Mouse (Mus musculus) brown adipose tissue, adult 24 weeks (tissue): Measurements from ENCODE around the gene Kcnh5. TPM values are rescaled to one million over a fixed set of nuclear protein-coding genes. Genes with fewer than 3 reads are reported as not detected.

ENCODE experiments used
- H3K27ac ChIP-seq: fragments of 200-500 bp; replicated peaks from 2 replicates; pipeline ENCODE4 v1.5.1; 2012; ENCODE audit warnings: low read depth, mild to moderate bottlenecking, low read length
- H3K4me1 ChIP-seq: fragments of 200-500 bp; 2 replicates; pipeline ENCODE4 v1.6.1; 2012; ENCODE audit warnings: low read length, mixed read lengths; ENCODE audit not compliant: control insufficient read depth, insufficient read depth, insufficient read length
- H3K4me3 ChIP-seq: fragments of 200-500 bp; 2 replicates; pipeline ENCODE4 v1.5.1; 2012; ENCODE audit warnings: low read depth, mild to moderate bottlenecking, low read length, moderate library complexity; ENCODE audit not compliant: insufficient read depth
- polyA plus RNA-seq: library from polyadenylated mRNA; stranded (reverse); fragments of >200 nt; gene quantifications from 2 replicates; pipeline ENCODE4 v1.2.4, GENCODE M21; 2012; ENCODE audit not compliant: missing spikeins, insufficient read depth, insufficient read length

The Kcnh5 gene
- polyA plus RNA-seq, result not detected in 2 replicates

DNA sequence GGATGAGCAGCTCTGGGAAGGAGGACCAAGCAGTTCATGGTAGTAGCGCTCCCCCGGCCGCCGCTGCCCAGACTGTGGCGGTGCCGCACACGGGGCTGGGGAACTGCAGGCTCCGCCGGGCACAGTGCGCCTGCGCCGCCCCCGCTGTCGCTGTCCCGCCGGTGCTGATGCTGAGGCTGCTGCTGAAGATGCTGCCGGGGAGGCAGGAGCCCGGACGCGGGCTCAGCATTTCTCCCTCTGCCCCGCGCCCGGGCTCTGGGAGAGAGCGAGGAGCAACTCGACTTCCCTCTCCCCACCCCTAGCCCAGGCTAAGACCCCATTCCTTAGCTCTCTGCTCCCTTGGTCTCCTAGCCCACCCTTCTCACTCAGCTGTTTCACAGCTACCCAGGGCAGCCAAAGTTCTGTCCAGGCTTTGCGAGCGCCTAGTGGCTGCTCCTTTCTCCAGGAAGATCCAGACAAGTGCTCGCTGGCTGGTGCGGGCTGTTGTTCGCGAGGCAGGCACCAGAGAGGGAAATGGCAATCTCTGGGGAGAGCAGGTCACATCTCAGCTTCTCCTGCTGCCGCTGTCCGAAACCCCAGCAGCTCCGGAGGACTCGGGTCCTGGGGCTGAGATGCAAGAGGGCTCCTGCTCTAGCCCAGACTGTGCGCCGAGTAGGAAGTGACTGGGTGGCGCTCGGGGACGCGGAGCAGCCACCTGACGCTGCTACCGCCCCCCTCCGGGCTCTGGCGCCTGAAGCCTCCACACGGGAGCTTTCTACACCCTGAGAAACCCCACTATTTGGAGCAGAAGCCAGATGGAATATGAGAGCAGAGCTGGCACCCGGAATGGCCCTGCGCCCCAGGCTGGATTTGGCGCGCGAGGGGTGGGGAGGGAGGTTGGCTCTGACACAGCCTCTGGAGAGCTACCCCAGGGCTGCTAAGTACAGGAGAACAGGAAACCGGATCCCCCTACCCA, at the start of gene Kcnh5:
Gene Kcnh5 (minus strand): TSS at position 642 of the 955 bp plus-strand sequence.
- Histone ChIP-seq H3K4me3 (no peak within 1 kb of the TSS), H3K27ac (no peak within 1 kb of the TSS), H3K4me1 (no peaks in the 10 kb centered on the region; the same call in 1 of the 2 replicates)

DNA sequence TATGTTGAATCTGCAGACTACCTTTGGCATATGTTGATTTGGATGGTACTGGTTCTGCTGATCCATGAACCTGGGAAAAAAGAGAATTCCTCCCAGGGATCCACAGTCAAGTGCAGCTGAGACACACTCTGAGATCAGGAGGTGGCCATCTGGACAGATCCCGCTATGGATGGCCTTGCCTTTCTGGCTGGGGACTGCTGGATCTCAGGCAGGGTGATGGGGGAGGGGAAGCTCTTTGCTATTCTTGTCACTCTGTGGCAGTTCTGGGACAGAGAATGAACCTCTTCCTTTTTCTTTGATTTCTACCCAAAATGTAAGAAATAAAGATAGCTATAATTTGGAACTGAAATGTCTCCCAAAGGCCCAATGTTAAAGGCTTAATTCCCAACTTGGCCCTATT, 46.8 kb upstream of the Kcnh5 start:
- H3K4me1 ChIP-seq, result no peaks in the 10 kb centered on the region

GRCm38 (mm10) chr12:75189413-75189812, 12.3 kb upstream of the Kcnh5 start:
- no peaks in the 10 kb centered on the region for H3K4me1 ChIP-seq
- no peak overlapping the region for H3K4me3 ChIP-seq
- H3K27ac ChIP-seq, result no peak overlapping the region

More for the DNA sequence above, 46.8 kb upstream of the Kcnh5 start:
- Histone ChIP-seq H3K4me3 (no peak overlapping the region), H3K27ac (no peak overlapping the region)

DNA sequence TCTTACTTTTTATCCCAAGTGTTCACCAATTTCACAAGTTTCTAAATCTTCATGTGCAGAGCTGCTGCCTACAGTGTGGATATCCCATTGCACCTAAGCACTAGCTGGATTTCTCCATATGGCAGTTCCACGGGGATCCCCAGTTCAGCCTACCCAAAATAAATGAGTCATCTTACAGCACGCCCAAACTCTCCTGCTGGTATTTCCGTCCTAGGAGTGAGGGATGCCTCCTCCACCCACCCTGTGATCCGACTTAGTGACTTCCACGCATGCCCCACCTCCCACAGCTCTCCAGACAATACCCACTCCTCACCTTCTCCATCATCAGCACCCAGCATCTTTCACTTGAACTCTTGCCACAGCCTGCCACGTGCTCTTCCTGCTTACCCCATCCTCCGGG, 5.5 kb upstream of the Kcnh5 start:
- no peak overlapping the region for H3K27ac ChIP-seq
- no peaks in the 10 kb centered on the region for H3K4me1 ChIP-seq
- H3K4me3 ChIP-seq, result no peak overlapping the region

DNA sequence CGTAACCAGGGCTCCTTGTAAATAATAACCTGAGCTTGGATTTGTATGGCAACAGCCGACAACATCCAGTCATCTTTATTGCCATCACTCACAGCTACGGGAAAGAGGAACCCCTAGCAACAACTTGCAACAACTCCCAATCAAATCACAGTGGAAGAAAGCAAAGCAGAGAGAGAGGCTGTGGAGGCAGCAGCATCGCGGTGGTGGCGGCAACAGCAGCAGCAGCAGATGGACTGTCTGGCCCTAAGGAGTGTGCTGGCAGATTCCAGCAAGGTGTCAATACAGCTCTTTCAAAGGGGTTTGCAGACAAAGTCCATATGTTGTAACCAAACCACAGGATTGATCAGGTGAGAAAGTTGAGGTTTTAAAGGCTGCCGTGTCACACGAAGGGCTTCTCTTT, 2.4 kb upstream of the Kcnh5 start:
- H3K27ac ChIP-seq, result no peak overlapping the region
- H3K4me3 ChIP-seq, result no peak overlapping the region
- no peaks in the 10 kb centered on the region; the same call in 1 of the 2 replicates for H3K4me1 ChIP-seq

GRCm38 (mm10) chr12:75177646-75178030, 506 bp upstream of the Kcnh5 start:
- H3K27ac ChIP-seq, result no peak overlapping the region
- no peaks in the 10 kb centered on the region; the same call in 1 of the 2 replicates for H3K4me1 ChIP-seq
- no peak overlapping the region for H3K4me3 ChIP-seq

DNA sequence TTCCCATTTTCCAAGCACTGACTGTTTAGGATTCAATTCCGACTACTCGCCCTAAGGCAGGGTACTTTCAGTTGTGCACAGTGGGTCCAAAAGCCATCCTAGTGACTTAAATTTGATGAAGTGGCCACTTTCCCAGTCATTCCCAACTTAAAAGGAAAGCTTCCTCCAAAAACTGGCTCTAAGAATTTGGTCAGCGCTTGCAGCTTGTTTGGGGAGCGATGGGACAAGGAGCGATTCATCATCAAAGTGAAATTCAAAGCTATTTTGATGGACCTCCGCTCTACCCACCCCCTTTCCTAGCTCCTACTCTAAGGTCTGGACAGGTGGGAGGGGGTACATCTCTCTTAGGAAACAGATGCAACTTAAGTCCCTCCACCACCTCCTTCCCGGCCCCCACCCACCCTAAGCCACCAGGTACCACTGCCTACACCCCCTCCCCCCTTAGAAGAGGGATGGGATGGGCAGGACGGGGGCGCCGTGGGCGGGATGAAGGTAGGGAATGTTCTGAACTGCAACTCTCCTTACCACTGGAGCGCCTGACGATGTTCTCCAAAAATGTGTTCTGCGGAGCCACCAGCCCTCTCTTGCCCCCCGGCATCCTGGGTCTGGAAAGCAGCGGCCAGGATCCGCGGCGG, 1.1 kb downstream of the Kcnh5 start:
- Histone ChIP-seq H3K27ac (no peak overlapping the region), H3K4me1 (no peaks in the 10 kb centered on the region; the same call in 1 of the 2 replicates), H3K4me3 (no peak overlapping the region)

- Histone ChIP-seq H3K4me3 (no peak overlapping the region), H3K4me1 (no peaks in the 10 kb centered on the region), H3K27ac (no peak overlapping the region)
Measured at GRCm38 (mm10) chr12:75170970-75171369, 6.2 kb downstream of the Kcnh5 start.

DNA sequence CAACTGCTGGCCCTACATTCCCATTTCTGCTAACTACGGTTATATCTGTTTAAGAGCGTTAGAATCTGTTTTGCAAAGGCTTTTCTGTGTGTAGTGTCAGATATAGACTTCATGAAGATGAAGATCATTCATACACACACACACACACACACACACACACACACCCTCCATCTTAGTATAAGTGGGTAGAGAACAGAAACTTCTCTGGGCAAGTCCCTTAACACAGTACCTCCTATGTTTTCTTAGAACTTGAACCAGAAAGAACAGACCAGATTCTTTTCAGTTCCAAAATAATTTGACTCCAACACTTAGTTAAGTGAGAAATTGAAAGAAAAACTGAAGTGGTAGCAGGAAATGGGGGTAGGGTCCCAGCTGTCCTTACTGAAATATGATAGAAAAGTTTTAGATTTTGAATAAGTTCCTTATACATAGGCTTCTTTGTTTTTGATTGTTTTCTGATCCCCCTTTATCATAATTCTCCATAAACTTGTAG, 24.0 kb downstream of the Kcnh5 start:
- Histone ChIP-seq H3K4me1 (no peaks in the 10 kb centered on the region), H3K27ac (no peak overlapping the region), H3K4me3 (no peak overlapping the region)

- H3K4me1 ChIP-seq, result no peaks in the 10 kb centered on the region
- no peak overlapping the region for H3K27ac ChIP-seq
- no peak overlapping the region for H3K4me3 ChIP-seq
Measured at GRCm38 (mm10) chr12:75139792-75140191, 37.3 kb downstream of the Kcnh5 start.

GRCm38 (mm10) chr12:75091921-75092320, 85.2 kb downstream of the Kcnh5 start:
- Histone ChIP-seq H3K4me3 (no peak overlapping the region), H3K27ac (no peak overlapping the region), H3K4me1 (no peaks in the 10 kb centered on the region)

- H3K27ac ChIP-seq, result no peak overlapping the region
- no peak overlapping the region for H3K4me3 ChIP-seq
- H3K4me1 ChIP-seq, result no peaks in the 10 kb centered on the region
Measured at GRCm38 (mm10) chr12:75090957-75091356, 86.2 kb downstream of the Kcnh5 start.

DNA sequence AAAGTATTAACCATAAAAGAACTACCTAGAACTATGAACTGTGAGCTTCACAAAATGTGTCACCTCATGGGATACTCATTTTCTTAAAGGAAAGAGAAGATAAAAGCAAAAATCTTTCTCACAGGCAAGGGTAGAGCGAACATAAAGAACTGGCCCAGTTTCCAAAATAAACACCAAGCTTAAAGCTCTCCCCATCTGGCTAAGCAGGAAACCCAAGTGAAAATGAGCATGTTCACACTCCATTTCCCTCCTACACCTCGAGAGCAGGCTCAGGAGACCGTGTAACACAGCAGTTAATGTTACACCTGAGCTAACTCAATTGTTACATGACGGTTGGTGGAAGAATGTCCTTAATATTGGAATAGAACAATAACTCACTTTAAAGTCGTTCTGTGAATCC, 100.0 kb downstream of the Kcnh5 start:
- Histone ChIP-seq H3K27ac (no peak overlapping the region), H3K4me3 (no peak overlapping the region), H3K4me1 (no peaks in the 10 kb centered on the region)

GRCm38 (mm10) chr12:75071043-75071442, 106.1 kb downstream of the Kcnh5 start:
- Histone ChIP-seq H3K4me1 (no peaks in the 10 kb centered on the region), H3K27ac (no peak overlapping the region), H3K4me3 (no peak overlapping the region)

DNA sequence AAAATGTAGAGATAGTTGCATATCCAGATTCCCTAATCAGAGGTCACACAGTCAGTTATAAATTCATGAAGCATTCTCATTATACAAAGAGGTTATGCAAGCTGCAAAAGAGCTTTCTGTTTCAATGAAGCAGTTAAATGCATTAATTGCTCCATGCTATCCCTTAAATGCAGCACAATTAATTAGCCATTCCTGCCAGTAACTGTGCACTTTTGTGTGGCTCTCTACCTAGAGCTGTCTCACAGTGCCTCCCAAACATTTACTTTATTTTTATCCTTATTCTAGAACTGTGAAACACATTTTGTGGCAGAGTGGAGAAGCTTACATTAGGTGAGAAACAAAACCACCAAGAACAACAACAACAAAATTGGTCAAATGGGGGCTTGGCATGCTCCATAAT, 114.6 kb downstream of the Kcnh5 start:
- Histone ChIP-seq H3K27ac (no peak overlapping the region), H3K4me3 (no peak overlapping the region), H3K4me1 (no peaks in the 10 kb centered on the region)
